Mouse (Mus musculus): ENCODE results near the gene Trib3. TPM values are rescaled to one million over a fixed set of nuclear protein-coding genes. Genes with fewer than 3 reads are reported as not detected.
"Not testable (repeated sequence)": the region's sequence is repeated elsewhere in the genome, so short reads cannot be mapped to it uniquely, and the experiment has no call there.

The Trib3 gene
- polyA plus RNA-seq, 1 experiment from 2014 or later = 0.89 TPM

DNA sequence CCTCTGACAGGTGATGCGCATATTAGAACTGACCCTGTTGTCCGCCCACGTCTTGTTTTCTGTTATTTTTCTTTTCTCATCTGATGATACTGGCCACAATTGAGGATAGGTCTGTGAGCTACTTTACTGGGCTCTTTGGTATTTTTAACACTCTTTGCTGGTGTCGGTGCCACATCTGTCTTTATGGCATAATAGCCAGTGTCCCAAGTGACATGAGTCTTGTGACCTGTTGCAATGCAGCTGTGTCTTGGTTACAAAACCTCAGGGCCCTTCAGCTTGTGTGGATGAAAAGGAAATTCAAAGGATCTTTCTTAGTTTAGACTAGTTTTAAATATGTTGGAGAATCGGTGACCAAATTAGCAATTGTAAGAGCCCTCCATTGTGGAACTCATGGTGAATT lies 49.3 kb downstream of the Trib3 start:
- H3K4me2 ChIP-seq (replicated peaks) = peak overlapping the region; percentile 67
- no peaks in the 10 kb centered on the region for H3K27me3 ChIP-seq
- no peak overlapping the region for H3K27ac ChIP-seq
- no peak for ATAC-seq
- H3K4me3 ChIP-seq (replicated peaks) = peak overlapping the region; percentile 88
- 40% methylated on average over 5 of the region's 5 CpGs for WGBS
- peak overlapping the region; percentile 92 for H3K9ac ChIP-seq (replicated peaks)
- peaks cover 24% of the 10 kb centered on the region for H3K4me1 ChIP-seq (replicated peaks)
- no peaks in the 10 kb centered on the region for H3K9me3 ChIP-seq
- H3K36me3 ChIP-seq = no peaks in the 10 kb centered on the region

DNA sequence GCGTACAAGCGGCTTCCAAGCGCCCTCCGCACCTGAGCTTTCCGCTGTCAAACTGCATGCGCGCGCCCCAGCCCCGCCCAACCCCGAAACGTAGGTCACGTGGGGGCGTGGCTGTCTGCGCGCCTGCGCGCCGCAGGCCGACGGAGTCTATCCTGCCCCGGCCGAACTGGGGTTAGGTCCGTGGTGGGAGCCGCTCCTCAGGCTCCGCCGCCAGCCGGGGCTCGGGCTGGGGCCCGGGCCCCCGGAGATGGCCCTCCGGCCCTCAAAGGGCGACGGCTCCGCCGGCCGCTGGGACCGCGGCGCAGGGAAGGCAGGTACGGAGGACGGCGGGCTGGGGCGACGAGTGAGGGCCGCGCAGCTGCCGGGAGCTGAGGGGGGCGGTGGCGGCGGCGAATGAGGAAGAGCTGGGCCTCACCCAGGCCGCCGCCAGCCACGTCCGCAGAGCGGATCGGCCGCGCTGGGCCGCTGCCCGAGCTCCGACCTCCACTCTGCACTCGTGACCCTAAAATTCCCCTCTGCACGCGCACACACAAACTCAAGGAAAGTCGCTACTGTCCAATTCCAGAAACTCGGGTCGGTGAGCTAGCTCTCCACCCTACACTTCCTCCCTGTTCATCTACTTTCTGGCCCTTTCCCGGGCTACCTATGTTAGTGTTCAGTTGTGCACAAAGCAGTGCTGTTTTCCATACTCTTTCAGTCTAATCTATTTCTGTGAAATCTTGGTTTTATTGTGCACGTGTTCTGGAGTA lies 49.9 kb downstream of the Trib3 start, which contains the start of gene Tbc1d20:
Gene Tbc1d20, plus strand, starts transcription at position 102 of the 749 bp plus-strand sequence.
- H3K4me3 ChIP-seq (replicated peaks) = peak within 1 kb of the TSS; percentile 88
- H3K9me3 ChIP-seq = no peaks in the 10 kb centered on the region
- no peaks in the 10 kb centered on the region for H3K36me3 ChIP-seq
- peak within 1 kb of the TSS; percentile 86 for H3K27ac ChIP-seq
- under 1% methylated on average over 68 of the region's 70 CpGs for WGBS
- H3K27me3 ChIP-seq = no peaks in the 10 kb centered on the region
- H3K9ac ChIP-seq (replicated peaks) = peak within 1 kb of the TSS; percentile 92
- peak; percentile 98 for ATAC-seq
- H3K4me2 ChIP-seq (replicated peaks) = peak within 1 kb of the TSS; percentile 67
- peaks cover 24% of the 10 kb centered on the region for H3K4me1 ChIP-seq (replicated peaks)

- no peak overlapping the region for H3K27ac ChIP-seq
- H3K4me3 ChIP-seq (replicated peaks) = peak overlapping the region; percentile 88
- H3K27me3 ChIP-seq = no peaks in the 10 kb centered on the region
- WGBS = 1% methylated on average over 15 of the region's 15 CpGs
- ATAC-seq = peak; percentile 86
- peak overlapping the region; percentile 92 for H3K9ac ChIP-seq (replicated peaks)
- H3K4me2 ChIP-seq (replicated peaks) = peak overlapping the region; percentile 67
- H3K36me3 ChIP-seq = 0 out of 2 replicates have a peak, but pooled peaks cover 3% of the 10 kb centered on the region
- peaks cover 24% of the 10 kb centered on the region for H3K4me1 ChIP-seq (replicated peaks)
- no peaks in the 10 kb centered on the region for H3K9me3 ChIP-seq
Measured at GRCm38 (mm10) chr2:152293179-152293726, 50.6 kb downstream of the Trib3 start.

- no peak for ATAC-seq
- Histone ChIP-seq H3K9ac (replicated peaks) (no peak overlapping the region), H3K36me3 (0 out of 2 replicates have a peak, but pooled peaks cover 8% of the 10 kb centered on the region), H3K4me3 (replicated peaks) (no peak overlapping the region), H3K27ac (no peak overlapping the region), H3K4me1 (replicated peaks) (peaks cover 24% of the 10 kb centered on the region), H3K27me3 (no peaks in the 10 kb centered on the region), H3K9me3 (no peaks in the 10 kb centered on the region), H3K4me2 (replicated peaks) (no peak overlapping the region)
- WGBS = 52% methylated on average over 2 of the region's 2 CpGs
Measured at GRCm38 (mm10) chr2:152292475-152292874, 51.4 kb downstream of the Trib3 start.

DNA sequence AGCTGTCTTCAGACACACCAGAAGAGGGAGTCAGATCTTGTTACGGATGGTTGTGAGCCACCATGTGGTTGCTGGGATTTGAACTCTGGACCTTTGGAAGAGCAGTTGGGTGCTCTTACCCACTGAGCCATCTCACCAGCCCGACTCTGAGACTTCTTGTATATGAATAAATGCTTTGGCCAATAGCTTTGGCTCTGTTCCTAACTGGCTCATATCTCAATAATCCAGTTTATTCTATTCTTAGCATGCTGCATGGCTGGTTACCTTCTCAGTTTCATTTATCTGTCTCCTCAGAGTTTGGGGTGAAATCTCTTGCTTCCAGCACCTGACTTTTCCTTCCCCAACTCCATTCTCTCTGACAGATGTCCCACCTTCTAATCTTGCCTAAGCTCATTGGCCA lies 54.2 kb downstream of the Trib3 start:
- H3K36me3 ChIP-seq = peaks cover 23% of the 10 kb centered on the region
- not testable (repeated sequence) for H3K9ac ChIP-seq (replicated peaks); H3K27me3 ChIP-seq; H3K9me3 ChIP-seq; H3K4me3 ChIP-seq (replicated peaks); H3K4me2 ChIP-seq (replicated peaks); H3K4me1 ChIP-seq (replicated peaks); ATAC-seq; H3K27ac ChIP-seq
- WGBS = 90% methylated on average over 2 of the region's 2 CpGs

DNA sequence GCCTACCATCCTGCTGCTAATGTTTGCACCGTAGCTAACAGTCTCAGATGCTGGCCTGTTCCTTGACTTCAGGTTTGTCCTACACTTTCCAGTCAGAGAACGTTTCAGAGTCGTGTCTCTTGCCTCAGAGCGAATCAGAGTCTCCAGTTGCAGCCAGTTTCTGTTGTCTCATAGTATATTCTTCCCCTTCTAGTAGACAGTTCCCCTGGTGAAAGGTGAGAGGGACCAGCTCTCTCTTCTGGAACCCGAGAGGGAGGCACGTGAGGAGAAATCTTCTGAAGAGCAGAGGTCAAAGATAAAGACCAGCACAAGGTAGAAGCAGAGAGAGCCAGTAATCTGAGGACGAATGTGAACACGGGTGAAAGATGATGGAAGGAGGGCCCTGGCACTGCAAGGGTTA lies 55.8 kb downstream of the Trib3 start:
- Histone ChIP-seq H3K9me3 (no peaks in the 10 kb centered on the region), H3K4me2 (replicated peaks) (no peak overlapping the region), H3K4me1 (replicated peaks) (peaks cover under 1% of the 10 kb centered on the region), H3K27ac (no peak overlapping the region), H3K36me3 (peaks cover 37% of the 10 kb centered on the region), H3K4me3 (replicated peaks) (no peak overlapping the region), H3K27me3 (no peaks in the 10 kb centered on the region), H3K9ac (replicated peaks) (no peak overlapping the region)
- WGBS = 84% methylated on average over 8 of the region's 8 CpGs
- ATAC-seq = no peak

- Histone ChIP-seq H3K36me3 (peaks cover 42% of the 10 kb centered on the region), H3K4me3 (replicated peaks) (no peak overlapping the region), H3K9me3 (no peaks in the 10 kb centered on the region), H3K27me3 (no peaks in the 10 kb centered on the region), H3K9ac (replicated peaks) (no peak overlapping the region), H3K4me2 (replicated peaks) (no peak overlapping the region), H3K27ac (no peak overlapping the region), H3K4me1 (replicated peaks) (no peaks in the 10 kb centered on the region)
- 91% methylated on average over 5 of the region's 5 CpGs for WGBS
- ATAC-seq = no peak
Measured at GRCm38 (mm10) chr2:152287560-152287959, 56.3 kb downstream of the Trib3 start.

Other genes with a start within 250 kb of the Trib3 start
- 13.4 and 14.9 TPM in 2 replicates for gene Srxn1, start 238.5 kb downstream of the Trib3 start, polyA plus RNA-seq (2015; fragmentation: Nextera tagmentation; extraction: Ambion mirVana)
- gene Tcf15, start 200.5 kb downstream of the Trib3 start, polyA plus RNA-seq (2015; fragmentation: Nextera tagmentation; extraction: Ambion mirVana) = 1.0 and 1.8 TPM in 2 replicates
- gene Csnk2a1, start 117.2 kb downstream of the Trib3 start, polyA plus RNA-seq (2015; fragmentation: Nextera tagmentation; extraction: Ambion mirVana) = 125 and 142 TPM in 2 replicates
- gene Tbc1d20, start 50.2 kb downstream of the Trib3 start, polyA plus RNA-seq (2015; fragmentation: Nextera tagmentation; extraction: Ambion mirVana) = 32.2 and 36.2 TPM in 2 replicates
- gene Rbck1, start 11.4 kb downstream of the Trib3 start, polyA plus RNA-seq (2015; fragmentation: Nextera tagmentation; extraction: Ambion mirVana) = 99.2 and 108 TPM in 2 replicates
- 26.8 and 28.5 TPM in 2 replicates for gene Nrsn2, start 32.6 kb upstream of the Trib3 start, polyA plus RNA-seq (2015; fragmentation: Nextera tagmentation; extraction: Ambion mirVana)
- 18.2 and 18.5 TPM in 2 replicates for gene Sox12, start 54.0 kb upstream of the Trib3 start, polyA plus RNA-seq (2015; fragmentation: Nextera tagmentation; extraction: Ambion mirVana)
- gene Zcchc3, start 71.0 kb upstream of the Trib3 start, polyA plus RNA-seq (2015; fragmentation: Nextera tagmentation; extraction: Ambion mirVana) = 21.4 and 26.4 TPM in 2 replicates
- gene 6820408C15Rik, start 71.6 kb upstream of the Trib3 start, polyA plus RNA-seq (2015; fragmentation: Nextera tagmentation; extraction: Ambion mirVana) = 0.39 and 1.7 TPM in 2 replicates
- not detected in 2 replicates for gene Defb23, start 120.6 kb upstream of the Trib3 start, polyA plus RNA-seq (2015; fragmentation: Nextera tagmentation; extraction: Ambion mirVana)
- gene Defb20, start 133.0 kb upstream of the Trib3 start, polyA plus RNA-seq (2015; fragmentation: Nextera tagmentation; extraction: Ambion mirVana) = not detected in 2 replicates
- gene Defb22, start 146.1 kb upstream of the Trib3 start, polyA plus RNA-seq (2015; fragmentation: Nextera tagmentation; extraction: Ambion mirVana) = not detected in 2 replicates
- not detected in 2 replicates for gene Defb26, start 167.7 kb upstream of the Trib3 start, polyA plus RNA-seq (2015; fragmentation: Nextera tagmentation; extraction: Ambion mirVana)
- gene Defb28, start 174.2 kb upstream of the Trib3 start, polyA plus RNA-seq (2015; fragmentation: Nextera tagmentation; extraction: Ambion mirVana) = not detected in 2 replicates
- gene Defb29, start 196.1 kb upstream of the Trib3 start, polyA plus RNA-seq (2015; fragmentation: Nextera tagmentation; extraction: Ambion mirVana) = not detected in 2 replicates
- gene Gm17416, start 225.3 kb upstream of the Trib3 start, polyA plus RNA-seq (2015; fragmentation: Nextera tagmentation; extraction: Ambion mirVana) = not detected in 2 replicates
- gene Defb21, start 228.7 kb upstream of the Trib3 start, polyA plus RNA-seq (2015; fragmentation: Nextera tagmentation; extraction: Ambion mirVana) = not detected in 2 replicates
- gene Defb19, start 236.3 kb upstream of the Trib3 start, polyA plus RNA-seq (2015; fragmentation: Nextera tagmentation; extraction: Ambion mirVana) = not detected in 2 replicates

All from midbrain, embryonic 13.5 days (tissue).